Mouse (Mus musculus): ENCODE measurements at regions not wholly inside any gene's neighbourhood (a gene's known extent, or its start where the extent isn't known, plus 50 kb on each side); places are given as distances from the start of the nearest gene placed in this dataset.

DNA sequence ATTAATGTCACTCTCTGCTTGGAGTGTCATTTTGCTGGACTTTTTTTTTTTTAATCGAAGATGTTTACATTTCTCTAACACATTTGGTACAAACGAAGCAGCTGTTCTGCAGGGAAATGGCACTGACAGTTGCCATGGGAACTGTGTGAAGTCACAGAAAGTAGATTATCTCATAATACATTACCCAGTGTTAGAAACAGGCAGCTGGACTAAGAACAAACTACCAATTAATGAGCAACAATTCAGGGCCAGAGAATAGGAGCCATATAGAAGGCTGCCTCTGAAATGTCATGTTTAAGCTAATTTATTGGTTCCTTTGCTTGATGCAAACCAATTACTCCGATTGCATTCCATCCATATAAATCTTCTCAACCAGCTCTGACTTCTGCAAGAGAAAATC is 159.3 kb upstream of the Large1 start:
- peak; percentile 2 for DNase-seq (ENCODE audit: low spot score)

Data from layer of hippocampus, adult 9-10 months (tissue).